Mouse (Mus musculus): ENCODE data around the gene Foxred1.

DNA sequence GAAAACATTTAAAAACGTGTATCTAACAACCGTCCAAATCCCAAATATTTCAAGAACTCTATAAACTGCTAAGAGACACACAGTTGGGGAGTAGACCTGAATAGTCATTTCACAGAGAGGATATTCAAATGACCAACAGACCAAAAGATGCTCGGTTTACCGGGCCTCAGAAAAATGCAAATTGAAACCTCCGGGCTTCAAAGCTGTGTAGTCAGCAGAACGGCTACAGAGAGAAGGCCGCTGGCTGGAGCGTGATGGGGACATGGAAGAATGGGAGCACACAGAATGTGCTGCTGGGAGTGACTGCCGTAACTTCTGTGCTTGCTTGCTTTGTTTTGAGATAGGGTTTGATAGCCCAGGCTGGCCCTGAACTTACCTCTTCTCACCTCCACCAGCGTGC, 12.5 kb downstream of the Foxred1 start:
- TF ChIP-seq GATA1 (IDR thresholded peaks at IDR 0.05; ENCODE audit: borderline replicate concordance, low read length), result no peak
- TF ChIP-seq FLI1 (IDR thresholded peaks at IDR 0.05; ENCODE audit: low read length), result no peak

All from megakaryocyte, embryonic 14.5 days (primary cell).